Mouse (Mus musculus) testis, adult 2 months (tissue): ENCODE measurements around the gene Cdk5rap3.

ENCODE experiments used
- CTCF ChIP-seq: fragments of 200-500 bp; IDR thresholded peaks from 2 replicates; pipeline ENCODE4 v1.5.1; 2012; ENCODE audit warnings: low read depth, mild to moderate bottlenecking, inconsistent platforms, low read length, moderate library complexity; ENCODE audit not compliant: control insufficient read depth, insufficient read depth, insufficient replicate concordance
- POLR2A ChIP-seq: fragments of 200-500 bp; IDR thresholded peaks from 2 replicates; pipeline ENCODE4 v1.6.1; 2012; ENCODE audit warnings: low read depth, mild to moderate bottlenecking, inconsistent platforms, low read length, moderate library complexity; ENCODE audit not compliant: control insufficient read depth

DNA sequence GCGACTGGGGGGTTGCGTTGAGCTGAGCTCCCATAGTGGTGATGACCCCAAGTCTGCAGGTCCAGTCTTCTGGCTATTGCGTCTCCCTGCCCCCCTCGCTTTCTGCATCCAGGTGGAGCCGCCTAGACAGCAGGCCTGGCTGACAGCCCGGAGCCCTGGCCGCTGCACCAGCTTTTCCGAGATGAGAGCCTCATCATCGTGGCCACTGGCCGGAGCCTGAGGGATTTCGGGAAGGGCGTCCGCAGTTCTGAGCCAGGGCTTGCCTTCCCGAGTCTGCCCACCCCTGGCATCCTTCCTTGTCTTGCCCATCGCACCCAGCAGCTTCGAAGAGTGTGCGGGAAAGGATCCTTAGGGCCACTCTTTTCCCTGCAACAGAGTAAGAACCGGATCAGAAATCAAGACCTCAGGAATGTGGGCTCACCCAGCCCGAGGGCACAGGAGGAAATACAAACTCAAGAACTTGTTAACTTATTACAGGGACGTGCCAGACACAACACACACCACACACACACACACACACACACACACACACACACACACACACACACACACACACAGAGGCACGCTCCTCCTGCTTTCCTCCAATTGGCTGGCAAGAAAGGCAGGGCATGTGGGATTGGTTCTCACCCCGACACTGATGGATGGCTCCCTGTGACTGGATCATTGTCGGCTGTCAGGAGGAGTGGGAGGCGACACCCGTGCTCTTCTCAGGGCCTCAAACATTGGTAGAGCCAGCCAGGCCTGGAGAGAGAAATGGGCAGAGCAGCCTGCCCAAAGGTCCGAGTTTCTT, 52.9 kb downstream of the Cdk5rap3 start:
- TF ChIP-seq CTCF (no peak), POLR2A (no peak)
